Comparison of ENCODE assay signal across 15 mouse cellular contexts in the genomic region with DNA sequence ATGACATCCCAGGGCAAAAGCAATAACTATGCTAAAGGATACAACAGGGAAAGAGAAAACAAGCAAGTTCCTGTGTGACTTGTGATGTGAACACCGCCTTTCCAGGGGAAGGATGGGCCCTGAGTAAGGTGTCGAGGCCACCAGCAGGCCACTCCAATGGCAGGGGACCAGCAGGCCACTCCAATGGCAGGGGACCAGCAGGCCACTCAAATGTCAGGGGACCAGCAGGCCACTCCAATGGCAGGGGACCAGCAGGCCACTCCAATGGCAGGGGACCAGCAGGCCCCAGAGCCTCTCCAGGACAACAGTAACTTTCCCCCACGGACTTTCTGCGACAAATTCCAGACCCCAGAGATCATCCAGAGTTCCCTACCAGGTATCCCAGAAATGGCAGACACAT. TPM values are rescaled to one million over a fixed set of nuclear protein-coding genes. Genes with fewer than 3 reads are reported as not detected.
"Had no signal": no experiment of that assay in that cellular context is flagged by ENCODE, and none has a peak within 500 bp of the region (broad histone marks: within the 10 kb centered on the region; RNA-seq: fewer than 3 reads in every experiment).

No protein-coding gene starts in this region.

- ATAC-seq: midbrain, embryonic 16.5 days had no signal

- H3K9me3 ChIP-seq: limb, embryonic 13.5 days; midbrain, embryonic 12.5 days; neural tube, embryonic 13.5 days had no signal

- H3K4me1 ChIP-seq: neural tube, embryonic 13.5 days had no signal

- H3K36me3 ChIP-seq: limb, embryonic 13.5 days; midbrain, embryonic 12.5 days; neural tube, embryonic 13.5 days had no signal

- H3K4me3 ChIP-seq: layer of hippocampus, adult 2 months; limb, embryonic 13.5 days; midbrain, embryonic 12.5 days; neural tube, embryonic 13.5 days had no signal

- H3K27me3 ChIP-seq: limb, embryonic 13.5 days; midbrain, embryonic 12.5 days; neural tube, embryonic 13.5 days had no signal

- H3K9ac ChIP-seq: limb, embryonic 13.5 days; liver, embryonic 14.5 days; midbrain, embryonic 12.5 days; neural tube, embryonic 13.5 days had no signal

- DNase-seq: kidney, postnatal 36 days; left cerebral cortex, postnatal 4 days; lung, adult 18-20 months; right cerebral cortex, postnatal 14 days; thymus, postnatal 36 days had no signal

- H3K4me2 ChIP-seq: limb, embryonic 13.5 days; midbrain, embryonic 12.5 days; neural tube, embryonic 13.5 days had no signal

- H3K27ac ChIP-seq: kidney, postnatal 0 days; limb, embryonic 13.5 days; liver, embryonic 14.5 days; midbrain, embryonic 12.5 days; neural tube, embryonic 13.5 days had no signal

RNA-seq across cellular contexts. Expression of gene Aox2, which starts 2.3 kb away (rescaled TPM):
- total RNA-seq: layer of hippocampus, adult 2 months; left cerebral cortex, postnatal 4 days; megakaryocyte-erythroid progenitor cell, adult 5-6 weeks had no signal
- polyA plus RNA-seq: liver, adult 2 months; lung, embryonic 16.5 days; midbrain, embryonic 12.5 days had no signal
